Mouse (Mus musculus): ENCODE measurements around the gene Wnt5a.
A peak's percentile ranks its signal among the peaks of the same experiment; 100 is the strongest.

Gene Wnt5a

GRCm38 (mm10) chr14:28509441-28510340, 5.1 kb downstream of the Wnt5a start:
- peak; percentile 56 for DNase-seq

- peak; percentile 58 for DNase-seq
Measured at GRCm38 (mm10) chr14:28510341-28511028, 5.9 kb downstream of the Wnt5a start.

DNA sequence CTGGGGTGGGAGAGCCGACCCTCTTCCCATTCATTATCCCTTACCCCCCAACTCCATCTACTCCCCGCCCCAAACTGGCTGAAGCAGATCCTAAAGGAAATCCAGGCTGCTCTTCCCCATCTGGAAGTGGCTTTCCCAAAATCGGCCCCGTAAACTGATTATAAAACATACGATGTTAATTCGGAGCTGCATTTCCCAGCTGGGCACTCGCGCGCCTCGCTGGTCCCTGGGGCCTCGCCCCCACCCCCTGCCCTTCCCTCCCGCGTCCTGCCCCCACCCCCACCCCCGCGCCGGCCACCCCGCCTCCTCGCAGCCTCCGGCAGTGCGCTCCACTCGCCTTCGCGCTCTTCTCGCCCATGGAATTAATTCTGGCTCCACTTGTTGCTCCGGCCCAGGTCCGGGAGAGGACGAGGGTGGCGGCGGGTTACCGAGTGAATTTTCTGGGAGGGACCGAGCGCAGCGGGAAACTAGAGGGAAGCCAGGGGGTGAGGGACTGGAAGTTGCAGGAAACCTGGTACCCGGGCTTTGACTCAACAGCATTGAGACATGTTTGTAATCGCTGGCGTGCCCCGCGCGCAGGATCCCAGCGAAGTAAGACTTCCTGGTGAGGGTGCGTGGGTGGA, 6.6 kb downstream of the Wnt5a start:
- DNase-seq, result peak; percentile 48

- DNase-seq, result no peak
Measured at GRCm38 (mm10) chr14:28512805-28513590, 8.4 kb downstream of the Wnt5a start.

DNA sequence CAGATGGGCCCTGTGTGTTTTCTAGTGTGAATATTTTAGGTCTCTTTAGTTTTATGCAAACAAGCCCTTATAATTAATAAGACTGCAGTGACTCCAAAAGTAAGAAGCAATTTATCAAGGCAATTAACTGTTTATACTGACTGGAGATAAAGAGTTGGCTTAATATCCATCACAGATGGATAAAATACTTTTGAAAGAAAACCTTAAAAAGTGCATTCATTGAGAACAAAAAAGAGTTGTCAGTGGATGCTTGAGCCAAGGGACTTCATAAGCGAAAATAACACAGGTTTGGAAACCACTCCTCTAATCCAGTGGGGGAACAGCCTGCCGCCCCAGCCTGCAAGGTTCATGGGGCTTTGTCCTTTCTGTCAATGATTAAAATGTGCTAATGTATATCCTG, 9.6 kb downstream of the Wnt5a start:
- DNase-seq, result no peak

- DNase-seq, result no peak
Measured at GRCm38 (mm10) chr14:28515331-28515730, 10.8 kb downstream of the Wnt5a start.

- no peak for DNase-seq
Measured at GRCm38 (mm10) chr14:28517631-28518560, 13.3 kb downstream of the Wnt5a start.

DNA sequence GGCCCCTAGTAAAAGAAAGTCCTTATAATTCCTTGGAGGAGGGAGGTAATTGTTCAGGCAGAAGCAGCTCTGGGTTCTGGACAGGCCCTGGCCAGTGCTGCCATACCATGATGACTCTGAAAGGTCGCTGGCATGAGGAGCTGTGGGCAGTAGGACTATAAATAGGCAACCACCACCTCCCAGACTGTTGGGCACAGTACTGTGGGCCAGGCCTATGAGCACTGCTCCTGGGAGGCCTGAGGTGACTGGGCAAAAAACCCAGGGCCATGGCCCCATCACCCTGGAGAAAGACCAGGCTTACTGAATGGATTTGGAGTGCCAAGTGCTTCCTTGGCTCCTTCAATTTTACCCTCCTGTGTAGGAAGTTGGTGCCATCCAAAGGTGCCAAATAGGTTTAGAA, 16.6 kb downstream of the Wnt5a start:
- DNase-seq, result no peak

DNA sequence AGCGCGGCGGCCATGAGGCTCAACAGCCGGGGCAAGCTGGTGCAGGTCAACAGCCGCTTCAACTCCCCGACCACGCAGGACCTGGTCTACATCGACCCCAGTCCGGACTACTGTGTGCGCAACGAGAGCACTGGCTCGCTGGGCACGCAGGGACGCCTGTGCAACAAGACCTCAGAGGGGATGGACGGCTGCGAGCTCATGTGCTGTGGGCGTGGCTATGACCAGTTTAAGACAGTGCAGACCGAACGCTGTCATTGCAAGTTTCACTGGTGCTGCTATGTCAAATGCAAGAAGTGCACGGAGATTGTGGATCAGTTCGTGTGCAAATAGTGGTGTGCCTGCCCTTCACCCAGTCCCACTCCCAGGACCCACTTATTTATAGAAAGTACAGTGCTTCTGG, 18.1 kb downstream of the Wnt5a start:
- no peak for DNase-seq

DNA sequence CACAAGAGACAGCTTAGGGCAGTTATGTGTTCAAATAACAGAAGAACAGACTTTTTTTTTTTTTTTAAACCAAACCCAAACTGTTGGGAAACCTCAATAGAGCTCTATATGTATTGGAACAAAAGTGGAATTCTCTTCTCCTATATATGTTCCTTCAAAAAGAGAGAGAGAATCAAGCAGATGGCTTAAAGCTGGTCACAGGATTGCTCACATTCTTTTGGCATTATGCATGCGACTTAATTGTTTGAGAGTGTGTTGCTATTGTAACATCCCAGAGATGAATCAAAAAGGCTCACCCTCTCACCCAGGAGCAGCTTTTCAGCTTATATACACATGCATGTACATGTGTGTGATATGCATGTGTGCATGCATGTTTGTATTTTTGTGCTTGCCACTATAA, 21.0 kb downstream of the Wnt5a start:
- no peak for DNase-seq

DNA sequence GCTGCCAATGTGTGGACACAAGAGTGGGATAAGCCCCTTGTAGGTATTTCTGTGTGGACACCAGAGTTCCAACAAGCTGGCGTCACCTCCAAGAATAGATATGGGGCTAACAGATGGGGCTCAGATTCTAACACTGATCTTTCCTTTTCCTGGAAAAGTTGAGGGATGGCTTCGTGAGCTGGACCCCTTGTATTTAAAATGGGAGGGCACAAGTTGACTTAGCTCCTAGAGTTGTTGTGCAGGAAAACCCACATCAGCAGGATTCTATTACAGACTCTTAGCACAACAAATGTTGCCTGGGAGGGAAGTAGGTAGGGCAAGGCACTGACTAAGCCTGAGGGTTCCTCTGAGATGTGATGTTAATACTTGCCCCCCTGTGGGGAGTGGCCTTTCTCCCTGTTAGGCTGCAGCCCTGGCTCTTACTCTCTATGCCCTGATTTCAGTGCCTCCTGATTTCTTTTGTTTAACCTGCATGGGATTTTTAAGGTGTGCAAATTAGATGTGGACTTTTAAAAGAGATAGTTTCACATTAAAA, 23.7 kb downstream of the Wnt5a start:
- DNase-seq, result no peak

DNA sequence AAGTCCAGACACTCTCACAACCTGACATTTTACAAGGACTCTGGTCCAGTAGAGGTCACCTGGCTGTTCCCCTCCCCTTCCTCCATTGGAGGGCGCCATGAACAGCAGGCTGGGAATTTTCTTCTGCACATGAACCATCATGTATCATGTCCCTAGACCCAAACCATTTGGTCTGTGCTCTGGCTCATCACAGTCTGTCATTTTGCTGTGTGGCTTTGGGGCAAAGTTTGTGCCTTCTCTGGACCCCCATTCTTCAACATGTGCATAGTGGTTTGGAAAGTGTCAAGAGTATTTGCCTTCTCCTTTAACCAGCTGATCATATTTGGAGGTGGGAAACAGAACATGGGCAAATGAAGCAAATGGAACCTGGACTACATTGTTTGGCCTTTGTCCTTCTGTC, 27.0 kb downstream of the Wnt5a start:
- DNase-seq, result no peak

GRCm38 (mm10) chr14:28532943-28533342, 28.4 kb downstream of the Wnt5a start:
- DNase-seq, result peak; percentile 74

GRCm38 (mm10) chr14:28533876-28534275, 29.3 kb downstream of the Wnt5a start:
- DNase-seq, result no peak

DNA sequence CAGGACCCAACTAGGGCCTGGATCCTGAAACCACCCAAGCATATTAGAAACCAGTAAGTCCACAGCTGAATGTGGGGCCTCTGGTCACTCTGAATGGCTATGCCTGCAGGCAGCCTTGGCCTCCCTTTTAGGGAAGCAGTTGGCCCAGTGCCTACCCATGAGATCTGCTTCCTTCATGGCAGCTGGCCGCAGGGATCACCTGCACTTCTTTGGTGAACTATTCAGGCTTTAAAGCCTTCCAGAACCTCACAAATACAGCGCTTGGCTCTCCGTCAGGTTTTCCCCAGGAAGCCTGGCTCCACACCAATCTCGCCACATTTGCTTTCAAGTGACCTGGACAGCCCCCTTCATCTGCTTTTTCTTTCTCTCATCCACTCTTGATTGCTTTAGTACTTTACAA, 31.3 kb downstream of the Wnt5a start:
- no peak for DNase-seq

DNA sequence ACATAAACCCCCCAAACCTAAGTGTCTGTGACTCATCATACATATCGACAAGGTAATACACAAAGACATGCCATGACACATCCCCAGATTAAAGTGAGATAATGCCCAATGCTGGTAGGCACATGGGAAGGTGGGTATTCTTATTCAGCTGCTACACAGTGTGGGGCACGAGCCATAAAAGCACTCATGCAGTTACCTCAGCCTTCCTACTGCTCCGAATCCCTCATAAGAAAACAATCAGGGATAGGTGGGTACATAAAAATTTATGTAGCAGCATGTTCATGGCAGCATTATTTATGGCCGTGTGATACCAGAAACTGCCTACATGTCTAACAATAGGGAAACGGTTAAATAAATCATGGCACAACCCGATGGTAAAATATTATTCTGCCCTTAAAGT, 35.0 kb downstream of the Wnt5a start:
- no peak for DNase-seq

- no peak for DNase-seq
Measured at GRCm38 (mm10) chr14:28542117-28542741, 37.7 kb downstream of the Wnt5a start.

DNA sequence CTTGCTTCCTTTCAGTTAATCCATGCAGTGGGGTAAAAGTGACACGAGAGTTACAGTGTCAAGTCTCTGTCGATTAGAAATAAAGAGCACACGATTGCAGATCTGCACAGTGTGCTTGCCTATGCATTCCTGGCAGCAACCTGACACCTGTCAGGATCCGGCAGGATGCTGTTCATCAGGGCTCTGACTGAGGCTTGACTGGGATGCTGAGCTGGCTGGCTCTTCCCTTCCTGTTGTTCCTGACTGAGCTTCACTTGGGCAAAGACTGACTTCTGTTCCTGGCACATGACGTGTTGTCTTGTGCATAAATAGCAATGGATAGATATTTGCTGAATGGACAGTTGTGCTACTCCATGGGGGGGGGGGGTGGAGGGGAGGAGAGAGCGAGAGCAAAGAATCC, 57.3 kb downstream of the Wnt5a start:
- no peak for DNase-seq
